Mouse (Mus musculus) 3134 (cell line): ENCODE results near the gene Igfbp1.
A peak's percentile ranks its signal among the peaks of the same experiment; 100 is the strongest.
"Not testable (repeated sequence)": the region's sequence is repeated elsewhere in the genome, so short reads cannot be mapped to it uniquely, and the experiment has no call there.

Experiments
- DNase-seq: peaks from one replicate; pipeline ENCODE4 v3.0.0-alpha.2; 2011; ENCODE audit warnings: low spot score; ENCODE audit not compliant: insufficient read length; ENCODE audit errors: extremely low read depth

Gene Igfbp1

DNA sequence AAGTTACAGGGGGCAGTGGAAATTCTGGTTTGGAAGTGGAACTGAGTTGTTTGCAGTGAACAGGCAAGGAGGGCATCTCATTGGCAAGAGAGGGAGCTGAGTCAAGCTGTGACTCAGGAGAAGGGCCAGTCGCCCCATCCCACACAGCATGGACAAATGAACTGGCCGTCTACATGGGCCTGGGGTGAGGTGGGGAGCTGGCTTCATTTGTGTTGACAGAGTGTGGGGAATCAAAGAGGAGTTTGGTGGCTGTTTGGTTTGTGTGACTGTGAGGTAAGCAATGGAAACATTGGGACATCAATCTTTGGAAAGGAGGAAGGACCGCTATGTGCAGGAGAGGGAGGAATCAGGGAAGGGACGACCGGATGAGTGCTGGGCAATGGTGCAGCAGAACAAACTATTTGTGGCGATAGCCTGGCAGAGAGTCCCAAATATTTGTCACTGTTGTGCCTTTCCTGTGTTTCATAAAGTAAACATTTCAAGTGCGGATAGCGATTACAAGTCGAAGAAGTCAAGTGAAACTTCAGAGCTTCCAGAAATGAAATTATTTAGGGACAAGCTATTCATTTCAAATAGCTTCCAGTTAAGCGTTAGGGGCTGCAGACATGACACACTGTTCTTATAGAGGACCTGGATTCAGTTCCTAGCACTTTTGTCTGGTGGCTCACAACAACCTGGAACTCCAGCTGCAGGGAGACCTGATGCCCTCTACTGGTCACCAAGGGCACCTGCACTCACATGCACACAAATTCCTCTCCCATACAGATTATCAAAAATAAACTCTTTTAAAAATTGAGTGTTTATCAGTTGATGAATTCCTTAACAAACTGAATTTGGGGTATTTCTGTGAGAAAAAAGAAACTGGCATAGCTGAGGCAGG lies 2.9 kb upstream of the Igfbp1 start:
- no peak for DNase-seq

DNA sequence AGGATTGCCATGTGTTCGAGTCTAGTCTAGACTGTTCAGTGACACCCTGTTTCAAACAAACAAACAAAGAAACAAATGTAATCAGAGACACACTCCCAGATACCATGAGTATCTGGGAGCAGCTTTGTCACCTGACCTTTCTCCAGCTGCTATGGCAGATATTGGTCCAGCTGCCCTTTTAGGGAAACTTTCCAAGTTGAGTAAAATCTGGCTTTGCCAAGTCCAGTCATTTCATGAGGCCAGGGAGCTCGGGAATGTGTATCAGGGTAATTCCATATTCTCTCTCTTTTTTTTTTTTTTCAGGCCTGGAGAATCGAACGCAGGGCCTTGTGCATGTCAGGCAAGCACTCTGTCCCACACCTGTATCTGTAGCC lies 2.3 kb upstream of the Igfbp1 start:
- DNase-seq, result no peak

DNA sequence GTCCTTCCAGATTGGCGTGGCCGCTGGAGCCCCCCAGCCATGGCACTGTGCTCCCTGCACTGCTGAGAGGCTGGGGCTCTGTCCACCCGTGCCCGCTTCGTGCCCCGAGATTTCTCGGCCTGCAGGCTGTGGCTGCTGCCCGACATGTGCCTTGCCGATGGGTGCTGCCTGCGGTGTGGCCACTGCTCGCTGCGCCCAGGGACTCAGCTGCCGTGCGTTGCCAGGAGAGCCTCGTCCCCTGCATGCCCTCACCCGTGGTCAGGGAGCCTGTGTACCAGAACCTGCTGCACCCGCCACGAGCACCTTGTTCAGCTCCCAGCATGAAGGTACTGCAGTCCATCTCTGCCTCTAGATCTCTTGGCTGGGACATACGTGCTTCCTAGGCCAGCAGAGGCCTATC lies 424 bp downstream of the Igfbp1 start:
- no peak for DNase-seq

DNA sequence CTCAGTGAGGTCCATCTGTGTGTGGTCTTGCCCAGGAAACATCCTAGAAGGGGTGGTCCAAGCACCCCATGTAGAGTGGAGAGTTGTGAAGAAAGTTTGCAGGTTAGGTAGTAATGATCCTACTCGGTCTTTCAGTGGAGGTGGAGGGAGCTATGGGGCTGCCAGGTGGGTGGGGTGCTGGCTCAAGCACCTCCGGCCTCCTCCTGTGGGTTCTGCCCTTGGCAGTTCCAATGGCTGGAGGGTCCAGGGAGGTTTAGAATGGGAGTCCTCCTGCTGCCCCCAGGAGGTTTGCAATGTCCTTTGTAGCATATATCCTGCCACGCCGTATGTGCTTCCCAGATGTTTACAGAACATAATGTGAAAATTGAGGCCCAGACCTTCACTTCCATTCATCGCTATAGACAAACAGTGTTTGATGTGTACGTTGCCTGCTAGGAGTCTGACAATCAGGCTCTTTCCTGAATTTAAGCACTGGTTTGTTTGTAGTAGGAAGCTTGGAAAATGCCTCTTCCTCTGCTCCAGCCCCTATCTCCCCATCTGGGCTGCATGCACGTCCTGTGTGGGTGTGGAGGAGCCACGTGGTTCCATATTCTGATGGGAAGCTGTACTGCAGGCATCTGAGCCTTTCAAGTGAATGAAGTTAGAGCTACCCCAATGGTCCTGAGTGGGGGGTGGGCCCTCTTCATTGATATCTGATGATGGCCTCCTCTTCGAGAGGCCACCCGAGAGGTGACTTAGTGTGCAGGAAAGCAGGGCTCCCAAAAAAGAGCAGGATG lies 1.1 kb downstream of the Igfbp1 start:
- DNase-seq, result no peak

DNA sequence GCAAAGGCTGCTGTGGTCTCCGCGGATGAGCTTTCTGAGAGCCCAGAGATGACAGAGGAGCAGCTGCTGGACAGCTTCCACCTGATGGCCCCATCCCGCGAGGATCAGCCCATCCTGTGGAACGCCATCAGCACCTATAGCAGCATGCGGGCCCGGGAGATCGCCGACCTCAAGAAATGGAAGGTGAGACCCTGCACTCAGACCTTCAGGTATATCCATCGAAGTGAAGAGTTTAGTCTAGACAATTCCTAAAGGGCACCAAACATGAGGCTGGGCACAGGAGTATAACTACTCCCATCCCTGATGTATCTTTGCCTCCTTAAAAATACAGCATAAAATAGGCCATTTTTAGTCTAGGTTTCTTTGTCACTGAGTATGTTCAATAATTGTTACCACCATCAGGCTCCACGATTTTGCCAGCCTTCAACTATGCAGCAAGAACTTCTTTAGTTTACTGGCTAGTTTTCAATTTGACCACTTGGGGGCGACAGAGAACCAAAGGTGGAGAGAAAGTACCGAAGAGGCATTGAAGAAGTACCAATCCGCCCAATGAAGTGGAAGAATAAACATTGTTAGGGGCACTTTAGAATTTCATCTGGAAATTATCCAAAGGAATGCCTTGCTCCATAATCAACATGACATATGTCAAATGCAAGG lies 2.3 kb downstream of the Igfbp1 start:
- no peak for DNase-seq

DNA sequence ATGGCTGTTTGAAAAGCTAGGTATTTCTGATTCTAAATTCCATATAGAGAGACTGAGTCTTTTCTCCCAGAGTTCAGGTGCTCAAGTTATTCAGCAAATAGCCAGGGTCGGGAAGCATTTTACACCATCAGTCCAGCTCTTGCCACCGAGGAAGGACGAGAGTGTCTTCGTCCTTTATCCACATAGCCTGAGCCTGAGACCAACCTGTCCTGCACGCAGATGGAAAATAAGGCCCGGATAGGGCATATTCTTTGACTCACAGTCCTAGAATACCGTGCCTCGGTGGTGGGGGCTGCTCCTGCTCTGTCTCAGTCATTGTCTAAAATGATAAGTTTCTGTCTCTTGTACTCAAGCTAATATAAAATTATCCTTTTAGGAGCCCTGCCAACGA lies 2.8 kb downstream of the Igfbp1 start:
- DNase-seq, result no peak

DNA sequence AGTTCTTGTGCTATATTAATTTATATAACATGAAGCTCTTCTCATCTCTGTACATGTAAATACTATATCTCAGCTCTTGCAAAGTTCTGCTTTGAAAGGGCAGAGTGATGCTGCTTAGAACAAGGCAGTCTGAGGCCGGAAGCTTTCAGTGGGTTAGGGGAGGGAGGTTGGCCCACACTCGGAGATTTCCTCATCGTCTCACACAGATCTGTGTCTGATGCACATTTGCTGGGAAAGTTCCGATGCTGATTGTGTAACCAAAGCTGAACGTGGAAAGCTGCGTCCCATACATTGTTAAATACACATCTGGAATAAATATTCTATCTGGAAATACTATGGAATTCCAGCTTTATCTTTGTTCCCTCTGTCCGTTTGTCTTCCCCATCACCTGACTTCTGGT lies 4.6 kb downstream of the Igfbp1 start:
- no peak for DNase-seq

DNA sequence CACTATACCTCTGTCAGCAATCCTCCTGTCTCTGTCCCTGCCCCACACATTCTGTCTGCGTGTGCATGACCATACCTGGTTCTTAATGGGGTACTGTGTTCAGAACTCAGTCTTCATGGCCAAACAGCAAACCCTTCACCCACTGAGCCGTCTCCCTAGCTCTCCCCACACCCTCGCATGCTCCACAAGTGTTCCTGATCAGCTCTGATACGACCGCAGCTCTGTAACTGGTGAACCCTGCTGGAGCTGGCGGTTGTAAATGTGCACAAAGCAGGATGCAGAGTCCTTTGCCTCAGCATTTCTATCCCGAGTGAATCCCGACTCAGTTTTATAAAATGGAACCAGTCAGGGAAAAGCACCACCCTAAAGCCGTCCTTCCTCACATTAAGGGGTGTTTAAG lies 6.3 kb downstream of the Igfbp1 start:
- DNase-seq, result no peak

DNA sequence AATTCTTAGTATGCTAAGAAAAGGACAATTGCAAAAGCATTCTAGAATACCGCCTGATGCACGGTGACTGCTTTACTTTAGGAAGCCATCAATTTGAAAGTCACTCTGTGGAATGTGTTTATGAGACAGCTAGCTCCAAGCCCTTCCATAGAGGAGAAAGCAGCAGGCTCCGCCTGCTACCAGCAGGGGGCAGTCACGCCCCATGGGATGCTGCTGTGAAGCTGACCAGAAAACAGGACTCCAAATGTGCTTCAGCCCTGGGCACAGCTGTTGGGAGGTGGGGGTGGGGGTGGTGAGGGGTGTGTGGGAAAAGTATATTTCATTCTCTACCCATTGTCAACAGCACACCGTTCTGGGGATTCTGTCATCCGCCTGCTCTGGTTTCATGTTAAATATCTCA lies 12.8 kb downstream of the Igfbp1 start:
- DNase-seq, result peak; percentile 63

DNA sequence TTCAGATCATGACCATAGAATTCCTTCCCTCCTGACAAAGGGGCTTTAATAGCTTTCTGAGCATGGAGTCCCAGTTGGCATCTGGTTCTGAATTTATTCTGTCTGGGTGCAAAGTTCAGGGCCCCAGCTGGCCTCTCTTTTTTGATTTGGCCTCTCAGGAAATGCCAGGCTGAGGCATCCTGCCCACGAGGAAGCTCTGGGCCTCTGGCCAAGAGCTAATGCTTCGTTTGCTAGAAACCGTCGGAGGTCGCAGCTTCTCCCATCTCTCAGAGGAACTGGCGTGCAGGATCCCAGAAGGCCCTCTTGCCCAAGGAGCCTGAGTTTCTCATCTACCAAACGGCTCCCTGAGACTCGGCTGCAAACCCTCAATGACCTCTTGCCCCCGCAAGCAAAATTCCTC lies 13.6 kb downstream of the Igfbp1 start:
- peak; percentile 27 for DNase-seq

DNA sequence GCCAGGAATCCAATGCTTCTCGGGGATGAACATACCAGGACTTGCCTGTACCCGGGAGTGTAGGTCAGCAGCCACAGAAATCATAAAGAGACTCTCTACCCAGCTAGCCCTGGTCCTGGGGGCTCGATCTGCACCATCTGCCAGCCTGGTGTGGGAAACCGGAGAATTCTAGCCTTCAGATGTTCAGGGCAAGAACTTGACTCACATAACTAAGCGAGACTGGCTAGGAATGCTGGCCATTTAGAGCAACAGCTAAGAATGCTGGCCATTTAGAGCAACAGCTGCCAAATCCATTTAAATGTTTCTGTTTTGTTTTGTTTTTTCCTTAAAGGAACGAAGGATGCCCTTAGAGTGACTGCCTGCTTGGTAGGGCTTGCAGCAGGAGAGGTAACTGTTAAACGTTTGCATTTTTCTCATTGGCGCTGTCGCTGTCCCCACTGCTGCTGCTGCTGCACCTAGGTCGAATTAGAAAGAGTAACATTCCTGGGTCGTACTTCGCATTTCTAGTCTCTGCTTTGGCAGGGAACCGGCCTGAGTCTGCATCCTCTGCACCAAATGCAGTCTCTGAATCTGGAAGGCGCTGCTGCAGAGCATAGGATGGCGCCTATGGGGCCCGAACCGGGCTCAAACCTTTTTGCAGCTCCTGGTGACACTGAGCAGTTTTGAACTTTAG lies 14.7 kb downstream of the Igfbp1 start:
- no peak for DNase-seq

DNA sequence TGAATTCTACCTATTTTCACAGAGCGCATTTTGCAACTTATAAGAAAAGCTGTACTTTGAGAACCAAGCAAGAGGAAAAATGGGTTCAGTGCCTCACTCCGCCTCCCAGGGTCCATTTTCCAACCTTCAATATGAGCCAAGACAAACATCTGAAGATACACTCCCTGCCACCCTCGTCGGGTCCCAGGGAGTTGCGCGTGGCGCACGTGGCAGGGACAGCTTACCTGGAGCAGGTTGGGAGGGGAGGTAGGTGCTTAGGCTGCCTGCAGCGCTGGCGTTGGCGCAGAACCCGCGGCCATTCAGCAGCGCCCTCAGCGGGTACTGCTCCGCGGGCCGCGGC lies 15.5 kb downstream of the Igfbp1 start:
- no peak for DNase-seq

DNA sequence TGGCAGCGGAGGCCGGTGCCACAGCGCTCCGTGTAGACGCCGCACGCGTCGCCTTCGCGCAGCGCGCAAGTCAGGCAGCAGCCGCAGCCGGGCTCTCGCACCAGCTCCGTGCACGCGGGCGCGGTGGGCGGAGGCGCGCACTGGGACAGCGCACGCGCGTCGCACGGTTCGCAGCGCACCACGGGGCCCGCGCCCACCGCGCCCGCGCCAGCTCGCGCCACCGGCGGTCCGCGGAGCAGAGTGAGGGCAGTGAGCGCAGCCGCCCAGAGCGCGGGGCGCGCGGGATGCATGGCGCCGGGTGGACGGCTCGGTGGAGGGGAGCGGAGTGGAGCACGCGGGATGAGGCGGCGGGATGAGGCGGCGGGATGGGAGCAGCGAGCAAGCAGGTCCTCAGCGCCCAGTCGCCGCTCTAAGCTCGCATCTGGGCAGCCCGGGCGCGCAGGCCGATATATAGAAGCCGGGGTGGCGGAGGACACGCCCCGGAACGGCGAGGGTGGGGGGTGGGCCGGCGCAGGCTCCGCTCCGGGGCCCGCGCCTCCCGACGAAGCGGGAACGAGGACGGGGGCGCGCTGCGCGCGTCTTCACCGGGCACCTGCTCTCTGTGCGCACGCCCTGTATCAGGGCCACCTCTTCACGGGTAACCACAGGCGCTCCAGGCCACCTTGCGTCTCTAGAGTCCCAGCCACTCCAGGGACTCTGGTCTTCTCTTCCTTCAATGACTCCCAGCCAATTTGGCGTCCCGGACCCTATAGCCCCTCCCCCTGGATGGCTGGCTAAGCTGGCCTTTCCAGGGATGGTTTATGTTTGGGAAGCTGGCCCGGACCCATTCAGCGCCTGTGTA lies 16.1 kb downstream of the Igfbp1 start, which contains the start of gene Igfbp3:
Gene Igfbp3, minus strand, starts transcription at position 423 of the 841 bp plus-strand sequence.
- no peak for DNase-seq

DNA sequence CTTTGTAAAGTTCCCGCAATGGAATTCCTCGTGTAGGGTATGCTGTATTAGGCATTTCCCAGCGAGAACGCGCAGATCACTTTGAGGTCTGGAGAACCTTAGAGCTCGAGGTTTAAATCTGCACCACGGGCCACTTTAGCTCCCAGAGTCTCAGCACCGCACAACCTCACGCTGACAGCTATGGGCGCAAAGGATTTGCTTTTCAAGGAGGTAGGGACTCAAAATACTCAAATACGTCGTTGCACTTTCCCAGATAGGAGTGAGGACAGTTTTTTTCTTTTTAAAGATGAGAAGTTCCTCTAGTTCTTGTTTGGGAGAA lies 16.7 kb downstream of the Igfbp1 start:
- DNase-seq, result no peak

DNA sequence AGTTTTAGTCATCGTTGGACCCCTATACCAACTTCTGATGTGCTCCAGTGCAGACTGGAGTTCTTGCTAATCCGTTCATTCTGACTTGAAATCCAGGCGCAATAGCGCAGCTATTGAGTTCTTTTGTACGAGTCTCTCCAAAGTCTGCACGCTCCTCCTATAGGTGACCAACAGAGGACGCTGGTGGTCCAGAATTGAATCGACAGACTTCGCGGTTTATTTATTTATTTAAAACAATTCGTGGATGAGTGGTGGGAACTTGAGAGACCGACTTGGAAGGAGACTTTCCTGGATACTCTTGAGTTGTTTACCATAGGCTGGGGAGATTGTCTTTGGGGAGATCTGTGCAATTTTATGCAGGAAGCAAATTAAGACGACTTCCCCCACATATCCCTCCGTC lies 17.2 kb downstream of the Igfbp1 start:
- DNase-seq, result no peak

DNA sequence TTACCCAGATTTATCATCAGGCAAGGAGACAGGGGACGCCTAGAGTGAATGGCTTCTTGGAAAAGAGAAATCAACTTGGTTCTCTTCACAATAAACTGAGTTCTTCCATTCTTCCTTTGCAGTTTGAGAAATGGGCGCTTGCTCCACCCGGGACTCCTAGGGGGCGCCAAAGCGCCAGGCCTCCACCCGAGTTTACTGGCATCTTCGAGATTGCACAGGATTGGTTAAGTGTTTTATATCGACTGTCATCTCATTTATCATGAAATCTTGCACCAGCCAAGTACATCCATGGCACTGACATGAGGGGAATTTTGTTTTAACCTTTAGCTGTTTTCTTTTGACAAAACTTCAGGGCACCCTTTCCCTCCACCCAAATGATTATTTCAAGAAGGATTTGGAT lies 18.1 kb downstream of the Igfbp1 start:
- DNase-seq, result peak; percentile 52

DNA sequence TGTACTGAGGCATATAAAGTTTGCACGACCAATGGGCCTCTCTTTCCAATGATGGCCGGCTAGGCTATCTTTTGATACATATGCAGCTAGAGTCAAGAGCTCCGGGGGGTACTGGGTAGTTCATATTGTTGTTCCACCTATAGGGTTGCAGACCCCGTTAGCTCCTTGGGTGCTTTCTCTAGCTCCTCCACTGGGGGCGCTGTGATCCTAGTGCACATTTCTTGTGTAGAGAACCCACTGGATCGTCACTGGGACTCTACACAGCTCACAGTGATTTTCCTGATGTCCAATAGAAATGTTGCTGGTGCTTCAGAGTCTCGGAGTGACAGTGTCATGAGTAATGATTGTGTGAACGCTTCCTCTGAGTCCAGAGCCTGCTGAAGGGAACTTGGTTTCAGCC lies 24.2 kb downstream of the Igfbp1 start:
- DNase-seq, result not testable (repeated sequence)

DNA sequence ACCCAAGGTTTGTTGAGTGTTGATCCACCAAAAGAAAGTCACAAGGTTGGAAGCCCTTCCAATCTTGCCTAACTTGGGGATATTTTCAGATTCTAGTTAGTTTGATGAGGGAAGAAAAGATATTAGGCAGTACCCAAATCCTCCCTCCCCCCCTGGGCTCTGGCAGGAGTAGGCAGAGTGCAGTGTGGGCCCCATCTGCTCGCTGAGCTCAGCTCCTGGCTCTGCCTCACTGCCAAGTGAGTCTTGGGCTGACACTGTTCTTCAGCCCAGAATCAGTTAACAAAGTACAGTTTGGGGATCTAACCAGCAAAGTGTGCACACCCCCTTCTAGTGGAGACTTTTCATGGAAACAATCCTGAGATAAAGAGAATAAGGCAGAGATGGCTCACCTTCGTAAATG lies 28.6 kb downstream of the Igfbp1 start:
- DNase-seq, result no peak

DNA sequence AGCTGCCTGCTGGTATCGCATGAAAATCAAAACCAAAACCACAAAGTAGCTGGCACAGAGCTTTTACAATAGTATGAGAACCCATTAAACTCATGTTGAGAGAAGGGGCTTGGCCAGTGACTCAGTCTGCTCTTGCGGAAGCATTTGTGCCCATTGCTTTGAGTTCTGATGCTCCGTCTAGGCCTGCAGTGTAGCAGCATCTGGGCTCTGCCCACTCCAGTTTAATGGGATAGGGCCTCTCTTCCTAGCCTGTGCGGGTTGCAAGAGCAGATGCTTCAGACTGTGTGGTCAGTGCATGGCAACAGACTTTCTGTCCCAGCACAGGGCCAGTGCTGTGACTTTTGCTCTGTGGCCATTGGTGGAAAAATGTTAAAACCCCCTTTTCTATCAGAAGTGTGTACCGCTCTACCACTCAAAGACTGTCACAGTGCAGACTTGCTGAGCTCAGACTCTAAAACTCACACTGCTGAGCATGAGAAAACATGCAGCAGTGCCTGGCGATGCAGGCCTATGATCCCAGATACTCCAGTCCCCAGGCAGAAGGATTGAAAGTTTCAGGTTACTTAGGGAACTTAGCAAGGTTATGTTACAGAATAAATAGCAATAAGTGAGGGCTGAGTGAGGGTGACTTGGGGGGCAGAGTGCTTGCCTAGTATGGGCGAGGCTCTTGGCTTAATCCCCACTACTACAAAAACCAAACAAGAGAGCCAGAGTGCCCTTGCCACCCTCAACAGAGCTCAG lies 29.4 kb downstream of the Igfbp1 start:
- no peak for DNase-seq

DNA sequence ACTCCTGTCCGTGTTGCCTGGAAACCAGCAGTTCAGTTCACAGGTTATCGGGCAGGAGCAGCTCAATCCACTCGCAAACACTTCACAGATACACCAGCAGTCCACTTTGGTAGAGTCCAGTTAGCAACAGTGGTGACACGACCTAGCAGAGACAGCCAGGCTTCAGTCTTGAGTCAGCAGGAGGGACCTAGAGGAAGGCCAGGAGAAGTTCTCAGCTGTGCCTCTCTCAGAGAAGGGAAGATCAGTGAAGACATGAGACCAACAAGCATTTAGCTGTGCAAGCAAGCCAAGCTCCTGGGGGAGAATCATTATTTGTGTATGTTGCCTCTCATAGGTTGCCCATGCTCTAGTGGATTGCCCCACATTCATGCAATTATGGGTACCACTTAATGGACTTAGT lies 30.5 kb downstream of the Igfbp1 start:
- DNase-seq, result no peak
